Mouse (Mus musculus): ENCODE data around the gene Myl7.
A peak's percentile ranks its signal among the peaks of the same experiment; 100 is the strongest.
"Not testable (repeated sequence)": the region's sequence is repeated elsewhere in the genome, so short reads cannot be mapped to it uniquely, and the experiment has no call there.

The Myl7 gene

DNA sequence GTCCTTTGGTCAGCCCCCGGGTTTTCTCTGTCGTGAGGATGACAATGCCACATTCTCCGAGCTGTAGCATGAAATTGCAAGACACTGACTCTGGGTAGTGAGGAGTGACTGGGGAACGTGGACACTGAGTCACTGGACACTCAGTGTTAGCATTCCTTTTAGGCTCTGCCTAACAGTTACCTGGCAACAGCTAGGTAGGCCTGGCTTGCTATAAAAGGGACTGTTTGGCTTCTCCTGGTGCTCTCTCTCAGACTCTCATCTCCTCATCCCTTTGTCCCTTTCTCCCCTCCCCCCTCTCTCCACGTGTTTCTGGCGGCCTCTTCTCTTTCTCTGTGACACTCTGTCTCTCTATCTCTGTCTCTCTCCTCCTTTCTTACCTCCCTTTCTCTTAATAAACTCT, 3.8 kb upstream of the Myl7 start:
- no peak for DNase-seq

DNA sequence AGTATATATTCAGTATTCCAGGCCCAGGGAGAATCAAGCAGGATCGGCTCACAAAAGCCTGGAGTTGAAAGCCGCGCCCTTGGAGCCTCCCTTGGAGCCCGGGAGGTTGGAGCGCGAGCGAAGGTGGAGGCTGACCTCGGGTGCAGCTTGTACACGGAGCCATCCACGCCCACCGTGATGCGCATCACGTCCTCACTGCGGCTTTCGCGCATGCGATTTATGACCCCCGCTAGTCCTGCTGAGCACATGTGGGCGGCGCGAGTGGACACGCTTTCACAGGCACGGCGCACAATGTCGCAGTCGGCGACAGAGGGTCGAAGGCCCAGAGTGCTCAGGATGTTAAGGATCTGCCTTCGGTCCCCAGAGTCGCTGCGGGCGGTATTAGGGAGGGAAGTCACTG, 3.4 kb upstream of the Myl7 start:
- peak; percentile 50 for DNase-seq

DNA sequence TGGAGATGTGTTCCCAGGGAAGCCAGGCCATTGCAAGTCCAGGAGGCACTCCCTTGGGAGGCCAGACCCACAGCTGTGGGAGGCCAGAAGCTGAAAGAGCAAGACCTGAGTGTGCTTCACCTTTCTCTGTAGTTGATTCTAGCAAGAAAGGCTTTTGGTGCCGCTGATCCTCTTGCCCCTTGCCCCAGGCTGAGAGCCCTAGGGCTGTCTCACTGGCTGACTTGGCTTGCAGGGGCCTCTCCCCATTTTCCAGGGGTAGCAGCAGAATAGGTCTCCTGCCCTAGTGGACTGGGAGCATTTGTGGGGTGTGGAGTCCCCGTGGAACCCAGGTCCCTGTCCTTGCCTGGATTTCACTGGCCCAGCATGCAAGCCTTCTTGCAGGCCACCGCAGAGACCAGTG, 2.7 kb upstream of the Myl7 start:
- DNase-seq: no peak

DNA sequence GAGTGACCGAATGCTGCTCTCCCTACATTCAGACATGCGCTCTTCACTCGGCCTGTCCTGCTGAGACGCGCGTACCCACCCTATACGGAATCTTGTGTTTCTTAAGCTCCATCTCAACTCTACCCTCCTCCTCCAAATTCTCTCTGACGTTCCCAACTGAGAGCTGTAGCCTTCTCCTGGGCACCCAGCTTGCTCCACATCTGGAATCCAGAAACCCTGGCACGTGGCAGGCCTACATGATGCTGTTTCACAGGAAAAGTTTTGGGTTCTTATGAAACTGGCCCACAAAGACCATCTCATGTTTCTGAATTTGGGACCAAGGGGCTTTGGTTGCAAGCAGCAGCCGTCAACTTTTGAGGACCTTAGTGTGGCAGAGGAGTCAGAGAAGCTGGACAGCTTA, 704 bp upstream of the Myl7 start:
- no peak for DNase-seq

DNA sequence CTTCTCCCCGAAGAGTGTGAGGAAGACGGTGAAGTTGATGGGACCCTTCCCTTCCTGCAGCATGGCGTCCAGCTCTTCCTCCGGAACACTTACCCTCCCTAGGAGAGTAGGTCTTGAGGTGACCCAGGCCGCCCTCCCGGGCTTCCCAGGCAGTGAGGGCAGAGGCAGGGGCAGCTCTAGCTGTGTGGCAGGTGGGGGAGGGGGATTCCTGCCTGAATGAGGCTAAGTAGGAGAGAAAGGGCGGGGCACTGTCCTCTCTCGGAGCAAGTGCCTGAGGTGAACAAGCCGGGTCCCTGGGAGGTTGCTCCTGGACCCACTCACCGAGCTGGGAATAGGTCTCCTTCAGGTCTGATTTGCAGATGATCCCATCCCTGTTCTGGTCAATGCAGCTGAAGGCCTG, 743 bp downstream of the Myl7 start:
- no peak for DNase-seq

DNA sequence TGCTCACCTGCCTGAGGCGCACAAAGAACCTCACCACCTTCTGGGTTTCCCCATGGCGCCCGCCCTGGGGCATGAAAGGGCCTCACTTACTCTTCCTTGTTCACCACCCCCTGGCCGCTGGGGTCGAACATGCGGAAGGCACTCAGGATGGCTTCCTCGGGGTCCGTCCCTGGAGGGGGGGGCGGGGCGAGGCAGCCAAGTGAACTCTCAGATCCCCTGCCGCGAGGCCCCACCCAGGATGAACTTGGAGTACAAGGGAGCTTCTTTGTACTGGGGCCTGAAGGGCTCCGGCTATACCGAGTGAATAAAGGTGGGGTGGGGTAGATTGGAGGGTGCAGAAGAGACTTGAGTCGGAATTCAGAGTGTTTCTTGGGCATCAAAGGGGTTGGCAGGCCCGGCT, 1.4 kb downstream of the Myl7 start:
- no peak for DNase-seq

DNA sequence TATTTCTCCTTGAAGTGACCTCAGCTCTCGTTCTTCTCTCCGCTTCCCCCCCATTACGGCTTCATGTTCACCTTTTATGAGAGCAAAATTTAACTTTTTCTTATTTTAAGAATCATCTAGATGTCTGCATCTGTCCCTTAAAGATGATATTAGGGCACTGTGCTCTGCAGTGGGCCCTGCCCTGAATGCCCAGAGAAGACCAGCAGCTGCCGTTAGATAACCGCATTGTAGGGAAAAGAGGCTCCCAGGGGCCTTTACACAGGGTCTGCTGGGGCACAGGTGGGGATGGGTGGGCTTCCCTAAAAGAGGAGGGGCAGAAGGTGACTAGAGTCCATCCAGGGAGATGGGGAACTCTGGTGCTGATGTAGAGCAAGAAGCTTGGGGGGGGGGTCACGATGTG, 4.8 kb downstream of the Myl7 start:
- no peak for DNase-seq

DNA sequence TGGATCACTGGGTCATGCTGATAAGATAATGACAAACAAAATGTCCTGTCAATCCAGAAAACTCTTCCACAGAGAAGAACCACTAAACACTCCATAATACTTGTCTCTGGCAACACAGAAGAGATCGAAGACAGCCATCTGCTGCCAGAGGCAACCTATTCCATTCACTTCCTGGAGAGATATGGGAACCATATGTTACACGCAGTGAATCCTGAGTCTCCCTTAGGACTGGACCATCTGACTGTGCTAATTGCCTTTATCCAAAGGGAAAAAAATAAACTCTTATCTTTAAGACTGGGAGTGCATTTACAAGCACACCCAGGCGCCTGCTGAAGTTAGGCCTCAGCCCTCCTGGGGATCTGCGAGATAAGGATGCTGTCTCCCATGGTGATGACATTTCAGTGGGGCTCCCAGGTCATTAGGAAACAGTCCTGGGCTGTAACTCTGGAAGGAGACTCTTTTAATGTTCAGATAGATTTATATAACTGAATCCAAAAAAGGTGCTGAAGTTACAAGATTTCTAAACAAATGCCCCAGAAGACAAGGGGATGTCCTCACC, 5.7 kb downstream of the Myl7 start:
- no peak for DNase-seq

DNA sequence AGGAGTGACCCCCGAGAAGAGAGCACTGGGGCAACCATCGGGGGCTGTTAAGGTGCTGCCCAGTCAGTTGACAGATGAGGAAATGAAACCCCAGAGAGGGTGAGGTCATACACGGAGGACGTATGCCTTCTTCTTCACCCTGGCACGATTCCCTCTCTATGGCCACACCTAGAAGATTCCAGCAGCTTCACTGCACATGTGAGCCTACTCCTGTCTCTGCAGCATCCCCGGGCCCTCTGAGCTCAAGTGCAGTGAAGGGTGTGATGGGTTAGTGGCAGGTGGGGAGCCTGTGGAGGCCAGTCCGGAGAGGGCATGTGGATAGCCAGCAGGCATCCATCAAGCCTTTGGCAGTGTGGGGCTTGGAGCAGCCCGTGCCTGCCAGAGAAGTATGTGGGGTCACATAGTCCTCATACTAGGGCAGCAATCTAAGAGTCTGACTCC, 6.4 kb downstream of the Myl7 start:
- DNase-seq: no peak

DNA sequence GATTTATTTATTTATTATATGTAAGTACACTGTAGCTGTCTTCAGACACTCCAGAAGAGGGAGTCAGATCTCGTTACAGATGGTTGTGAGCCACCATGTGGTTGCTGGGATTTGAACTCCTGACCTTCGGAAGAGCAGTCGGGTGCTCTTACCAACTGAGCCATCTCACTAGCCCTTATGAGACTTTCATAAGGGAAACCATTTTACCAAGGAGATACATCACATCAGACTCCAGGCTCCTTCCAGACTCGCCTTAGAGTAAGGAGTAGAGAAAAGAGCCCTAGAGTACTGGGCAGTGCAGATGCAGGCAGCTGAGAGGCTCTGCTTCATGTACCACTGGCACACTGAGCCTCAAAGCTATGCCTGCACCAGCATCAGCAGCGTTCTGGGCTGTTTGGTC, 10.0 kb downstream of the Myl7 start:
- DNase-seq: not testable (repeated sequence)

DNA sequence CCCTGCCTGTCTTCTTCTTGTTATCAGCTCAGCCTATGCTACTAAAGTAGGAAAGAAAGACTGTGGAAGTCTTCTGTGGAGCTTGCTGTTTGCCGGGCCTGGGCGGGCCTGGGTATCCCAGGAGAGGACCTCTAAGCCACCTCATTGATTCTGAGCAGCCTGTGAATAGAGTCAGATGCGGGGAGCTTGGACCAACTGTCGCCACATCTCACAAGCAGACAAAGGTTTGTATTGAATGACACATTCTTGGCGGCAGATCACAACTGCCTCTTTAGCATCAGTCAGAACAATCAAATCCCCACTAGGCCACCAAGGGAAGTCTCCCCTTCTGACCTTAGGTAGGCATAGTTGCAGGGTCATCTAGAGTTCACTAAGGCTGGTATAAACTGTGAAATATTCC, 11.3 kb downstream of the Myl7 start:
- DNase-seq: no peak

DNA sequence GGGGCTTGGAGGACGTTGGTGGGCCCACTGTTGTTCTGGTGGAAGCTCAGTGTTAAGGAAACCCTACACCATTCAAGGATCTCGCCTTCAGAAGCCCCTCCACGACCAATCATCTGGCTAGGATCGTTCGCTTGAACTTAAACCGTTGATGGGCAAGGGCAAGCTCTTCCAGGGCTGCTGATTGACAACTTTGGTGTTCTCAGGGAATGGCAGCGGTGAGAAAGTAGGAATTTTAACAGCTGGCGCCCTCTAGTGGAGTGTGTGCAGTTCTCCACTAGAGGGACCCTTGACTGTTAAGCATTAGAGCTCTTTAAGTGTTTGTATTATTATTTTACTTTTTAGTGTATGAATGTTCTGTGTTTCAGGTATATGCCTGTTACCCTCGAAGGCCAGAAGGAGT, 12.4 kb downstream of the Myl7 start:
- DNase-seq: peak; percentile 33

DNA sequence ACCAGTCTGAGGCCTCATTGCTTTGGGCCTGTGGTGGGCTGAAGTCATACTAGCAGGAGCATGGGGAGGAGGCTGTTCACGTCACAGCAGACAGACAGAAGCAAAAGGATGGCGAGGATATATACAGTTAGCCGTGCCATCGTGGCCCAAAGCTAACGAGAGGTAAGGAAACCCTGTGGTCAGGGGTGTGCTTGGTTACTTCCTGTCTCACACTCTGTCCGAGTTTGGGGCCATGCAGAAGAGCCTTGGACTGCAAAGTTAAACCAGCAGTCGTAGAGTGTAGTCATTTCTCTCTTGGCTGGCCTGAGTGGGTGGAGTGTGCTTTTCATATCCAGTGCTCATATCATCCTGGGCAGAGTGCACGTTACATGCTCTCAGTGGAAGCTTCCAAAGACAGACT, 16.1 kb downstream of the Myl7 start:
- no peak for DNase-seq

DNA sequence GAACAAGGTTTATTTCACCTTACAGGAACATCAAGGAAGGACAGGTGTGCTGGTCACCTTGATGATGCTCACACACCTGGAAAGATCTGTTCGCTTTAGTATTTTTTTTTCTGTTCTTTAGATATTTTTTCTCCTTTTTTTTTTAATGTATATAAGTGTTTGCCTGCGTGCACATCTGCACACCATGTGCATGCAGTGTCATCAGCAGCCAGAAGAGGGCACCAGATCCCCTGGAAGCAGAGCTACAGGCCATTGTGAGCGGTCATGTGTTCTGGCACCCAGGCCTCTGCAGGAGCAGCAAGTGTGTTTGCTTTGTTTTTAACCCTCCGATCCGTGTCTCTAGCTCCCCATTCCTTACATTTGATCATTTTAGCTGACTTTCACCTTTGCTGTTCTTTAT, 18.7 kb downstream of the Myl7 start:
- DNase-seq: no peak

DNA sequence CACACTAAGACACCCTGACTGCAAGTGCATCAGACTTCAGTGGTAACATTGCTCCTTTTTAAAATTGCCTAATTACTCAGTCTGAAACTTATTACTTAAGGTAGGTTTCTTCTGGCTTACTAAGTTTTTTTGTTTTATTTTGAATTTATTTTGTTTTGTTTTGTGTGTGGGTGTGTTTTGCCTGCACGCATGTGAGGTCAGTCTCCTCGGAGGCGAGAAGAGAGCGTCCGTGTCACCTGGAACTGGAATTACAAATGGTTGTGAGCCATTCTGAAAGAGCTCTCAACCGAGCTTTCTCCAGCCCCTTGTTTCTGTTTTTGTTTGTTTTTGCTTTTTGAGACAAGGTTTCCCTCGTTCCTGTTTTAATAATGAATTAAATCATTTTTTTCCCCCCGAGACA, 19.9 kb downstream of the Myl7 start:
- no peak for DNase-seq

DNA sequence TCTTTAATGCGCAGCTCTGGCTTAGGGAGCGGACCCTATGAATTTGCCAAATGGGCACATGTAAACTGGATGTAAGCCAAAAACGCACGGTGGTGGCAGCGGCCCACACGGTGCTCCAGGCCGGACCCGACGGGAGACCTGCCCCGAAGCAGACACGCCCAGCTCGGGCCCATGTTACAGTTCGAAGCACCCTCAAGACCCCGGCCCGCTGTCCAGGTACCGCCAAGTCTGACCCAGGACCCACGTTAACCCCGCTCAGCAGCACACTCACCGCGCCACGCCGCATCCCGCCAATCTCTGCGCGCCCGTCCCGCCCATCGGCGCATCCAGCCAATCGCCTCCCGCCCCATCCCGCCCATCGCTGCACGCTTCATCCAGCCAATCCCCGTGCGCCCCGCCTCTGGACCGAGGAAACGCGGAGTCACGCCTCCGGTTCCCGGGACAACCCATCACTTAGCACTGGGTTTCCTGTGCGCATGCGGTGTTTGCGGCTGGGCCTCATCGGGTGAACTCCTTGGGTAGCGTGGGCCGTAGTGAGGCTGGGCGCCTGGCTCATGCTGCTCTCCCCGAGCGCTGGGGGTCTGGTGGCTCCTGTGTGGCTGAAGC, 20.6 kb downstream of the Myl7 start, which contains the start of gene Pold2:
TSS of gene Pold2 (minus strand) at position 372 of the 606 bp plus-strand sequence.
- DNase-seq: peak; percentile 97

DNA sequence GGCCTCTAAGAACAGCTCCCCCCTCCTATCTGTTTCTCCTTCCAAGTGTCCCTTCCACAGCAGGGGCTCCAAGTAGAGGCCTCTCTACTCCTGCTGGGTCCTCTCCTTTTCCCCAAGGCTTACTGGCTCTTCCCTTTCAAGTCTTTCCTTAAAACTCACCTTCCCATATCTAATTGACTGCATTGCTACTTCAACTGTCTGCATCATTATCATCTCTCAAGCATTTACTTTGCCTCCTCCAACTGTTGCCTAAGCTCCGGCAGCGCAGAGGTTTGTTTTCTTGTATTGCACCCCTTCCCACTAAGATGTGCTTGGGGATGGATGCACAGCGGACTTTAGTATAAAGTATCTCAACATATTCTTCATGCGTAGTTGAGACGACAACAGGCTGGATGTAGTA, 21.2 kb downstream of the Myl7 start:
- DNase-seq: no peak

DNA sequence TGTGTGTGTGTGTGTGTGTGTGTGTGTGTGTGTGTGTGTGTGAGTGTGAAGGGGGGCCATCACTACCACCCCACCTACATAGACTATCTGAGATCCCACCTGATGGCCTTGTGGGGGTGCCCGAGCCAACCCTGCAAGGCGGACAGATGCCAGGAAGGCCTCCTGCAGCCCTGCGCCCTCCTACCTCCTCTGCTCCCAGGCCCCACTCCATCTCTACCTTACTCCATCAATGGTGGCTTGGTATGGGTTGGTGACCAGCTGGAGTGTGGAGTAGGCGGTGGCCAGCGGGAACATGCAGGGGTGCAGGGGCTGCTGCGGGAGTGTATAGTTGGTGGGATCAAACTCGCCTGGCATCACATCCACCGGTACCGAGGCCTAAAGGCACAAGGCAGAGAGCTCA, 25.4 kb downstream of the Myl7 start:
- no peak for DNase-seq

DNA sequence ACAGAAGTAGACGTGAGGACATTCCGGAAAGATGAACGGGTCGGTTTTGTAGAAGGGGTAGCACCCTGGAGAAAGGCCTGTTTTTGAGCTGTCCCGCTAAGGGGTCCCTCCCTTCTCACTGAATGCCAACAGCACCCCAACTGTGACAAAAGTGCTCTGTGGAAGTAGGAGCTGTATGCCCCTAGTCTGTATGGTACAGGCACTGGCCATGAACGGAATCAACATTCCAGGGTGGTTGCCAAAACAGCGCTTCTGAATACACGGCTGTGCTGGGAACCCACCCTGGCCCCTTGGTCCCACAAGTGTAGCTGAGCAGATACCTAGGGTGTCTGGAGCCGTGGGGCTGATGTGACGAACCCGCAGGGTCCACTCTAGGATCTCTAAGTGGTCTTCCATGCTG, 25.9 kb downstream of the Myl7 start:
- DNase-seq: no peak

DNA sequence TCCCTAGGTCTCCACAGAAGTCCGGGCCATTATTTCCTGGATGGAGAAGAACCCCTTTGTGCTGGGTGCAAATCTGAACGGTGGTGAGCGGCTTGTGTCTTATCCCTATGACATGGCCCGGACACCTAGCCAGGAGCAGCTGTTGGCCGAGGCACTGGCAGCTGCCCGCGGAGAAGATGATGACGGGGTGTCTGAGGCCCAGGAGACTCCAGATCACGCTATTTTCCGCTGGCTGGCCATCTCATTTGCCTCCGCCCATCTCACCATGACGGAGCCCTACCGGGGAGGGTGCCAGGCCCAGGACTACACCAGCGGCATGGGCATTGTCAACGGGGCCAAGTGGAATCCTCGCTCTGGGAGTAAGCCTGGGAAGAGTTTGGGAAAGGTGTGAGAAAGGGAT, 28.5 kb downstream of the Myl7 start:
- DNase-seq: no peak

DNA sequence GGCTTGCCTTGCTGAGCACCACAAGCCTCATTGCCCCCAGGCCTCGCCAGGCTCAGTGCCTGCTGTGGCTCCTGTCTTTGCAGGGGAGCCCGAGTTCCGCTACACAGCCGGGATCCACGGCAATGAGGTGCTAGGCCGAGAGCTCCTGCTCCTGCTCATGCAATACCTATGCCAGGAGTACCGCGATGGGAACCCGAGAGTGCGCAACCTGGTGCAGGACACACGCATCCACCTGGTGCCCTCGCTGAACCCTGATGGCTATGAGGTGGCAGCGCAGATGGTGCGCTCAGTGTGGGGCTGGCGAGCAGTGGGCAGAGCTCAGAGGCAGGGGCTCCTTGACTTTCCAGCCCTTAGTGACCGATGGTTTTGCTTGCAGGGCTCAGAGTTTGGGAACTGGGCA, 29.3 kb downstream of the Myl7 start:
- DNase-seq: no peak

DNA sequence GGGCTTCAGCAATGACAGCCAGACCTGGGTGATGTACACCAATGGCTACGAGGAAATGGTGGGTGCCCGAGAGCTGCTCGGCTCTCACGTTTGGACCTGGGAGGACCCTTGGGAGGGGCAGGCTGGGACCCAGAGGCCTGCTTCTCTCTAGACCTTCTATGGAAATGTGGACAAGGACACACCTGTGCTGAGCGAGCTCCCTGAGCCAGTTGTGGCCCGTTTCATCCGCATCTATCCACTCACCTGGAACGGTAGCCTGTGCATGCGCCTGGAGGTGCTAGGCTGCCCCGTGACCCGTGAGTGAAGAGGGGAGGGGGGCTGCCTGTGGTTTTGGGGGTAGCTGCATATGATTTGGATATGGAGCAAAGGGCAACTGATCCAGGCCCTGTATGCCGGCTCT, 30.3 kb downstream of the Myl7 start:
- DNase-seq: no peak

DNA sequence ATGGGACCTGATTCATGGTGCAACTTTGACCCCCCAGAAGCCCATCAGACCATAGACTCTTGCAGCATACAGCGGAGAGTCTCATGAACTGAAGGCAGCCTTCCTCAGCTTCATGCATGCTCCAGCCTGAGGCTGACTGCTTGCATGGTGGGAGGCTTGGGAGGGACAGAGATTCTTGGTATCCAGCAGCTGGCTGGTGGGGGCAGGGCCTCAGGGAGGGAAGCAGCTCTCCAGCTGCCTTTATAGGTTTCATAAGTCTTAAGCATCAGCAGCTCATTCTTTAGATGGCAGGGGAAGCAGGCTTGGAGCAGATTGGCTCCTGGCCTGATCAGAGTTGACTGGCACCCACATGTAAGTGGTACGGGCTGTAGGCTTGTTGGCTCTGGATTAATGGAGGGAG, 31.4 kb downstream of the Myl7 start:
- DNase-seq: no peak

DNA sequence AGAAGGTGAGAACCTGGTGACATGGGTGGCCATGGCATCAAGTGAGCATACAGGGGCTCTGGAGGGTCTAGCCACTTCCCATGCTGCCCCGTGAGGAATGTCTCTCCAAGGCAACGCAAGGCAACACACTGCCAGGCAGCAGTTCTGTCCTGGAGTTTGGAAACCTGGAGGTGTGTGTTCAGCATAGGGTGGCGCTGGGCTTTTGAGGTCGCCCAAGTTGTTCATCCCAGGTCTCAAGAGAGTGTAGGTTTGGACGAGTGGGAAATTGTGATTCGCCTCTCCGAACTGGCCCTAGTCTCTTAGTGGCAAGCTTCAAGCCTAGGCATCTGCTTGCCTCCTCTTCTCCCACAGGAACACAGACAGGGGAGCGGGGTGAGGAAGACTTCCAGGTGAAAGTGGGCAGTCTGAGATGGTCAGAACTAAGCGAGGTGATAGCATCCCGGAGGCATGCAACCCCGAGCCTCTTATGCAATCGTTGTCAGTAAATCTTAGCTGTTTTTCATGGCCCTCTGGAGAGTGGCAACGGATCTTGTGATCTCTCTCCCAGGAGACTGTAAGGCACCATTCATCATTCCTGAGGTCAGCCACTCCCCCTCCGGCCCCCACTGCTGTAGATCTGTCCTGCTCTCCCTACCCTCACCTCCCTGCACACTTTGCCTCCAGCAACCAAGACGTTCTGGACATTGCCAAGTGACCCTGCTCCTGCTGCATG, 36.0 kb downstream of the Myl7 start:
- no peak for DNase-seq

Data from right cerebral cortex, postnatal 25 days (tissue).